Mouse (Mus musculus) lung, postnatal 0 days (tissue): ENCODE measurements at regions not wholly inside any gene's neighbourhood (a gene's known extent, or its start where the extent isn't known, plus 50 kb on each side); places are given as distances from the start of the nearest gene placed in this dataset.

Source experiments
- ATAC-seq: fragments of 200-750 bp; cut with Nextera tagmentation; 2 replicates; pipeline ENCODE4 v1.8.0; 2017; ENCODE audit warnings: moderate library complexity
- DNase-seq: peaks from one replicate; pipeline ENCODE4 v3.0.0-alpha.2; 2016; ENCODE audit warnings: low spot score
- H3K27ac ChIP-seq: fragments of 300-500 bp; sonication (generic); 2 replicates; pipeline ENCODE4 v1.5.1; 2014; ENCODE audit warnings: antibody characterized with exemption, mild to moderate bottlenecking, low read length, mixed read lengths
- H3K27me3 ChIP-seq: fragments of 300-500 bp; sonication (generic); replicated peaks from 2 replicates; pipeline ENCODE4 v1.6.1; 2014; ENCODE audit warnings: low read length, mixed read lengths; ENCODE audit not compliant: insufficient read depth
- H3K36me3 ChIP-seq: fragments of 300-500 bp; sonication (generic); 2 replicates; pipeline ENCODE4 v1.6.1; 2014; ENCODE audit warnings: low read length, mixed read lengths; ENCODE audit not compliant: insufficient read depth
- H3K4me1 ChIP-seq: fragments of 300-500 bp; sonication (generic); 2 replicates; pipeline ENCODE4 v1.6.1; 2014; ENCODE audit warnings: antibody characterized with exemption, low read depth, low read length, mixed read lengths; ENCODE audit not compliant: insufficient read depth
- H3K4me2 ChIP-seq: fragments of 300-500 bp; sonication (generic); replicated peaks from 2 replicates; pipeline ENCODE4 v1.6.1; 2014; ENCODE audit warnings: low read depth, mild to moderate bottlenecking, low read length, moderate library complexity, mixed read lengths
- H3K4me3 ChIP-seq: fragments of 300-500 bp; sonication (generic); 2 replicates; pipeline ENCODE4 v1.5.1; 2014; ENCODE audit warnings: low read depth, low read length
- H3K9ac ChIP-seq: fragments of 300-500 bp; sonication (generic); replicated peaks from 2 replicates; pipeline ENCODE4 v1.6.1; 2014; ENCODE audit warnings: low read depth, mild to moderate bottlenecking
- H3K9me3 ChIP-seq: fragments of 300-500 bp; sonication (generic); 2 replicates; pipeline ENCODE4 v1.6.1; 2016; ENCODE audit warnings: low read length, mixed read lengths
- CTCF ChIP-seq: IDR thresholded peaks from 2 replicates; pipeline ENCODE4 v1.5.1; 2016; ENCODE audit warnings: antibody characterized with exemption, mild to moderate bottlenecking
- EP300 ChIP-seq: IDR thresholded peaks from 2 replicates; pipeline ENCODE4 v1.6.1; 2016; ENCODE audit warnings: antibody characterized with exemption, mild to moderate bottlenecking, control low read depth
- WGBS: fragments of 180-500 bp; shearing (Covaris S2); extraction: QIAGEN DNeasy Blood & Tissue Kit; methylation state at CpG from one replicate; pipeline ENCODE4 v1.1.7; 2014; 5-methylcytosine and 5-hydroxymethylcytosine counted together

GRCm38 (mm10) chr3:54443791-54444190, 82.9 kb downstream of the Postn start:
- Histone ChIP-seq H3K4me3 (no peak overlapping the region), H3K36me3 (no peaks in the 10 kb centered on the region), H3K27me3 (no peaks in the 10 kb centered on the region), H3K4me1 (no peaks in the 10 kb centered on the region), H3K9me3 (no peaks in the 10 kb centered on the region), H3K27ac (no peak overlapping the region), H3K4me2 (no peak overlapping the region), H3K9ac (no peak overlapping the region)
- no peak for TF ChIP-seq EP300
- TF ChIP-seq CTCF: no peak
- ATAC-seq (no peak), DNase-seq (no peak)
- 48% methylated on average over 1 of the region's 1 CpGs for WGBS

GRCm38 (mm10) chr3:54446889-54447288, 86.0 kb downstream of the Postn start:
- no peaks in the 10 kb centered on the region for H3K36me3 ChIP-seq
- H3K4me3 ChIP-seq: no peak overlapping the region
- no peak overlapping the region for H3K27ac ChIP-seq
- no peak overlapping the region for H3K4me2 ChIP-seq
- no peaks in the 10 kb centered on the region for H3K4me1 ChIP-seq
- H3K27me3 ChIP-seq: no peaks in the 10 kb centered on the region
- TF ChIP-seq CTCF (no peak), EP300 (no peak)
- no peaks in the 10 kb centered on the region for H3K9me3 ChIP-seq
- WGBS: 23% methylated on average over 3 of the region's 3 CpGs
- DNase-seq (no peak), ATAC-seq (no peak)
- H3K9ac ChIP-seq: no peak overlapping the region

- H3K4me1 ChIP-seq: no peaks in the 10 kb centered on the region
- TF ChIP-seq EP300 (0 out of 2 replicates have a peak, but pooled peaks have one; percentile 48), CTCF (no peak)
- no peak overlapping the region for H3K9ac ChIP-seq
- no peaks in the 10 kb centered on the region for H3K9me3 ChIP-seq
- no peaks in the 10 kb centered on the region for H3K27me3 ChIP-seq
- no peak overlapping the region for H3K4me3 ChIP-seq
- WGBS: 54% methylated on average over 2 of the region's 2 CpGs
- peak; percentile 72 for ATAC-seq
- H3K36me3 ChIP-seq: no peaks in the 10 kb centered on the region
- H3K4me2 ChIP-seq: no peak overlapping the region
- peak; percentile 89 for DNase-seq
- no peak overlapping the region for H3K27ac ChIP-seq
Measured at GRCm38 (mm10) chr3:54457416-54457815, 96.5 kb downstream of the Postn start.

- Histone ChIP-seq H3K27me3 (no peaks in the 10 kb centered on the region), H3K9me3 (no peaks in the 10 kb centered on the region), H3K4me2 (no peak overlapping the region), H3K9ac (no peak overlapping the region), H3K36me3 (no peaks in the 10 kb centered on the region), H3K4me3 (no peak overlapping the region), H3K27ac (no peak overlapping the region), H3K4me1 (no peaks in the 10 kb centered on the region)
- DNase-seq: no peak
- no peak for TF ChIP-seq EP300
- TF ChIP-seq CTCF: no peak
- ATAC-seq: no peak
- 86% methylated on average over 6 of the region's 6 CpGs for WGBS
Measured at GRCm38 (mm10) chr3:54461366-54461765, 100.5 kb downstream of the Postn start.

GRCm38 (mm10) chr3:54466097-54466496, 105.2 kb downstream of the Postn start:
- no peak for TF ChIP-seq CTCF
- TF ChIP-seq EP300: no peak
- H3K9me3 ChIP-seq: no peaks in the 10 kb centered on the region
- ATAC-seq (no peak), DNase-seq (no peak)
- H3K4me2 ChIP-seq: no peak overlapping the region
- H3K4me1 ChIP-seq: no peaks in the 10 kb centered on the region
- H3K9ac ChIP-seq: no peak overlapping the region
- H3K27me3 ChIP-seq: no peaks in the 10 kb centered on the region
- H3K27ac ChIP-seq: no peak overlapping the region
- no peak overlapping the region for H3K4me3 ChIP-seq
- no peaks in the 10 kb centered on the region for H3K36me3 ChIP-seq

GRCm38 (mm10) chr3:54474209-54474608, 113.3 kb downstream of the Postn start:
- ATAC-seq (no peak), DNase-seq (peak; percentile 16)
- H3K4me1 ChIP-seq: no peaks in the 10 kb centered on the region
- TF ChIP-seq CTCF: no peak
- TF ChIP-seq EP300: no peak
- H3K27me3 ChIP-seq: no peaks in the 10 kb centered on the region
- no peaks in the 10 kb centered on the region for H3K9me3 ChIP-seq
- H3K9ac ChIP-seq: no peak overlapping the region
- no peak overlapping the region for H3K4me3 ChIP-seq
- H3K27ac ChIP-seq: no peak overlapping the region
- H3K36me3 ChIP-seq: no peaks in the 10 kb centered on the region
- 53% methylated on average over 6 of the region's 6 CpGs for WGBS
- no peak overlapping the region for H3K4me2 ChIP-seq

- H3K36me3 ChIP-seq: no peaks in the 10 kb centered on the region
- ATAC-seq (no peak), DNase-seq (no peak)
- no peaks in the 10 kb centered on the region for H3K27me3 ChIP-seq
- H3K9me3 ChIP-seq: no peaks in the 10 kb centered on the region
- 74% methylated on average over 3 of the region's 3 CpGs for WGBS
- no peak overlapping the region for H3K4me3 ChIP-seq
- H3K9ac ChIP-seq: no peak overlapping the region
- no peak overlapping the region for H3K27ac ChIP-seq
- no peak overlapping the region for H3K4me2 ChIP-seq
- TF ChIP-seq CTCF (no peak), EP300 (no peak)
- no peaks in the 10 kb centered on the region for H3K4me1 ChIP-seq
Measured at GRCm38 (mm10) chr3:54475879-54476278, 115.0 kb downstream of the Postn start.
